Mouse (Mus musculus) stomach, postnatal 0 days (tissue): ENCODE data around the gene 4921511M17Rik.
"Not testable (repeated sequence)": the region's sequence is repeated elsewhere in the genome, so short reads cannot be mapped to it uniquely, and the experiment has no call there.

Source experiments
- CTCF ChIP-seq: IDR thresholded peaks from 2 replicates; pipeline ENCODE4 v1.5.1; 2016; ENCODE audit warnings: antibody characterized with exemption, low read depth, mild to moderate bottlenecking, moderate library complexity
- EP300 ChIP-seq: optimal IDR thresholded peaks from 2 replicates; pipeline ENCODE3; 2016; ENCODE audit warnings: antibody characterized with exemption

DNA sequence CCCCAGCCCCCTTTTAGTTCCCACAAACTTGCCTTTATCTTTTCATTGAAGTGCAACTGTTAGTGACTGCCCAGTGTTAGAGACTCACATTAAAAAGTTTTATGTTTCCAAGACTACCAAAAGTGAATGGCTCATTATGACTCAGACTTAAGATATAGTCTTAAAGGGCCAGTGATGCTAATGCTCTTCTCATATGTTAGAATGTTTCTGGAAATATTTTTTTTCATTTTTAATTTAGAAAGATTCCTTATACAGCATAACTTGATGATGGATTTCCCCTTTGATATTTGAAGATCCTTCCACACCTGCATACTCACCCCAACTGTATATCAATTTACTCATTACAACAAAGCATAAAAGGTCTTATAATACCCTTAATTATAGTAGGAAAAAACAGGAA, at the start of gene 4921511M17Rik:
- TF ChIP-seq CTCF, EP300: not testable (repeated sequence)
